Mouse (Mus musculus): ENCODE results near the gene Uxt.

Uxt gene

DNA sequence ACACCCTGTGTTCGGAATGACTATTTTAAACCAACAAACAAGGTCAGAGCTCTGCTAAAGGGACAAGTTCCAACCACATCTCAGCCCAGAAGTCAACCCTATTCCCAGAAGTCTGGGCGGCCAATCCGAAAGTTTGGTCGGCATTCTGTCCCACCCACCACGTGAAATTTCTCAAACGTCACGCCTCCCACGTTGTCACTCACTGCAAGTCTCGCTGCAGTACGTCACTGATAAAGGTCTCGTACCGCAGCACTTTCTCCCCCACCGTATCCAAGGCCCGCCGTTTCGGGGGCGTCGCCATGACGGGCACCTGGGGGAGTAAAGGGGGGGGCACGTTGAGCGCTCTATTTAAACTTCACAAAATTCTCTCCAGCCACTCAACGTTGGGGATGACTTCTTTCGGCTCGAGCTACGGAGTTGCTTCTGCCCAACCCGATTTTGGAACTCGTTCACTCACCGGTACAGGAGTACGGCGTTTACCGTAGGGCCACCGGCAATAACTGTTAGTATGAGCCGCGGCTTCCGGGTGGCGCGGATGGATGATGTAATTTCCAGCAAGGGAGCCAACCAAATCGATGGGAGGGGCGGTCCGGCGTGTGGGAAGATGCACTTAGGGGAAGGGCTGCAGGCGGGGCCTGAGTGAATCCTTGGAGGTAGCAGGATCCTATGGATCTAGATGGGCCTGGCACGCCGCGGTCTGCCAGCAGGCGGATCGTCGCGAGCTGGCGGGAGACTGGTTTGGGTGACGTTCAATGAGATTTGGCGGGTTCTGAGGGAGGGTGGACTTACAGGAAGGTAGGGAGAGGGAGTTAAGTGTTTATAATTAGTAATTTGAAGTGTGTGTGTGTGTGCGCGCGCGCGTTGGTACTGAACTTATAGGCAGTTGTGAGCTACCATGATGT lies at the start of gene Uxt:
Gene Uxt, minus strand, starts transcription at position 541 of the 902 bp plus-strand sequence.
- peak; percentile 71 to 90 for DNase-seq (ENCODE audit: low spot score in 2 of 2)

DNA sequence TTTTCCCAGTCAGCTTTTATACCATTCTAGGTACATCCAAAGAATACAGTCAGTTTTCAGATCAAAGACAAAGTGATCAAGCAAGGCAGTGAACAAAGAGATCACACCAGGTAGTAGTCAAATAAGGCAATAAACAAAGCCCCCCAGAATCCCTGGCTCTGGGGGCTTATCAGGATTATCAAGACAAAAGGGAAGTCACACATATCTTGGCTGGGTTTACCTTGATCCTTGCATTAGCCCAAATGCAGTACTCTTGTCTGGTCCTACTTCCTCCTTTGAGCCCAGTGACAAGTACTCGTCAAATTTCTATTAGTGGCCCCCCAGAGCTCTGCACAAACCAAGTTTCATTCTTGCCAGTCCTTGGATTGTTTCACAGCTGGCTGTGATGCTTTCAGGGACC lies 19.1 kb upstream of the Uxt start:
- no peak for DNase-seq (ENCODE audit: low spot score in 2 of 2)

DNA sequence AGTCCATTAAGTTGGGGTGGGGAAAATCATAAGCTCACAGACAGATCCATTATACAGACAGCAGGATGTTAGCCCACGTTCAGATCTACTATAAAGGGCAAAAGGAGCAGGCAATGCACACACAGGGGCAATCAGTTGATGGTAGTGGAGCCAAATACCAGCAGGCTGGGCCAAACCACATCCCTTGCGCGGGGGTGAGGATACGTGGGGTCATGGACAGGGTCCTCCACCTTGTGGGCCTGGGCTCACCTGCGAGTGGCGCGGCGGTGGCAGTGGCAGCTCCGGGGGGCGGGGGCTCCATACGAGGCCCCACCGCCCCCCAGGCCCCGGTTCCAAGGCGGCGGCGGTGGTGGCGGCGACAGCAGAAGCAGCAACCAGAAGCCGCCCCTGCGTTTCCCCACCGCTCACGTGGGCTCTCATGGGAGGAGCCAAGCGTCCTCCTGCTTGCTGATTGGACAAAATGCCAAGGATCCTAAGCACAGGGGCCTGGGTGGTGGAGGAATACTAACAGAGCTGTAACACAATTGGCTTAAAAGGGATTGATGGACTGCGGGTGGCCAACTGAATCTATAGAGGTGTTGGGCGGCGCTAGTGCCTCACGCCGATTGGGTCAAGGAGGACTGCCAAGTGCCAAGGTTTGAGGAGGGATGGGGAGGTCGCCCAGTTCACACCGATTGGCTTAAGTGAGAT lies 11.5 kb downstream of the Uxt start, which contains the start of gene Elk1:
Gene Elk1, minus strand, starts transcription at position 418 of the 690 bp plus-strand sequence.
- DNase-seq (ENCODE audit: low spot score in 2 of 2), result peak; percentile 57 to 83

DNA sequence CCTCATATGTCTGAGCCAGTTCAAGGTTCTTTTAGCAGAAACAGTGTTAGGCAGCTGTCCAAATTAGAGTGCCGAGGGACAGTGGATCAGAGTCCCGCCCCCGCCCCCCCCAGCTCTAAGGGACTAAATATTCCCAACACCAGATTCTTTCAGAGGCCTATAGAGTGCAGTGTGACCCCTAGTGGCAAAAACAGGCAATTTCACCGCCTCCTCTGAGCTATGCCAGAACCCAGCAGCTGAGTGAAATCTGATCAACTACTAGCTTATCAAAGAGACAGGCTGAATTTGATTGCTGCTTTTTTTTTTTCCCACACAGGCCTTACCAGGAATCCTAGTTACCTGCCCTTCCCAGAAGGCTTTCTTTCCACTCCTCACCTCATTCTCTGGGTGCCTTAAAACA lies 15.8 kb downstream of the Uxt start:
- peak; percentile 14 to 50 for DNase-seq (ENCODE audit: low spot score in 2 of 2)

DNA sequence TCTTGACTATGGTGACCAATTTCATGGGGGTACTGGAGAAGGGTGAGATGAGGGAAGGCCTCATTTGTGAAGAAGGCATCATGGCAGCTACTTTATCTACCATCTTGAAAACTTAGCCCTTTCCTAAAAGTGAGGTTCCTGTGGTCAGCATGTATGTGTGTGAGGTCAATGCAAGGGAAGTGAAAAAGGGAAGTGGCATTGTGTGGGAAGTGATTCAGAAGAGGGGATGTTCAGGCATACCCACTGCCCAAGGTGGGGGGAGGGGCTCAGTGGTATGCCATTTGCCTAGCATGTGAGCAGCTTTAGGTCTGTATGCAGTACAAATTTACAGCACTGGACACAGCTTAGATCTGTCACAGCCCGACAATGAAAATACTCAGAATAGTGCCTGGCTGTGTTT lies 29.9 kb downstream of the Uxt start:
- peak; percentile 9 to 58 for DNase-seq (ENCODE audit: low spot score in 2 of 2)

DNA sequence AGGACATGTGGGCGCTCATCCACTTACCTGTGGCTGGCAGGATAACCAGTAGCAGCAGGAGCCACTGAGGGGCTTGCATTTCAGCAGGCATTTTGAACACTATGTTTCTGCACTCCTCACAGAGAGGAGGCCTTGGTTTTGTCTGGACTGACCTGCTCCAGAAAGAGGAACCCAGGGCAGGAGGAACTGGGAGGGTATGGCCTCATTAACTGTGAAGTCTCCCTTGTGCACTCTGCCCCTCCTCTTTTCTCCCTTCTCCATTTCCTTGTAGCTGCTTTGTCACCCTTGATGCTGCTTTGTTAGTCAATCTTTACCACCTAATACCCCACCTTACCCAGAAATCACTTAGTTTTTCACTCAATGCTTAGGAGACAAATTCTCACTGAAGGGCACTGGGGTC lies 30.5 kb downstream of the Uxt start, which contains the start of gene Cfp:
Gene Cfp, minus strand, starts transcription at position 192 of the 400 bp plus-strand sequence.
- no peak for DNase-seq (ENCODE audit: low spot score in 2 of 2)

DNA sequence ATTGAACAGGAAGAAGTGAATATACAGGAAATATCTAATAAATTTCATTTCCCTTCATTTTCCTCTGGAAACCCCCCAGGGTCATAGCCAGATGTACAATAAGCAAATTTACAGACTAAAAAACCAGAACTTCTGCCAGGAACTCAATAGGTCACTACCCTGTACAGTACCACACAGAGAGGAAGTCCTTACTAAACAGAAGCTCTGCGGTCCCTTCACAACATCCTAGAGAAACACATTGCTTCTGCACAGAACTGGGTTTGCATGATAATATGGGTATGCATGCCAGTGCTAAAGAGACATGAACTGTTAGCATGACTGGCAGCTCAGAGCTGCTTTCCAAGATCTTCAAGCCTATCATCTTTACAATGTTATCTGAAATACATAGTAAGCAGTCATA lies 32.0 kb downstream of the Uxt start:
- DNase-seq (ENCODE audit: low spot score in 2 of 2), result no peak

DNA sequence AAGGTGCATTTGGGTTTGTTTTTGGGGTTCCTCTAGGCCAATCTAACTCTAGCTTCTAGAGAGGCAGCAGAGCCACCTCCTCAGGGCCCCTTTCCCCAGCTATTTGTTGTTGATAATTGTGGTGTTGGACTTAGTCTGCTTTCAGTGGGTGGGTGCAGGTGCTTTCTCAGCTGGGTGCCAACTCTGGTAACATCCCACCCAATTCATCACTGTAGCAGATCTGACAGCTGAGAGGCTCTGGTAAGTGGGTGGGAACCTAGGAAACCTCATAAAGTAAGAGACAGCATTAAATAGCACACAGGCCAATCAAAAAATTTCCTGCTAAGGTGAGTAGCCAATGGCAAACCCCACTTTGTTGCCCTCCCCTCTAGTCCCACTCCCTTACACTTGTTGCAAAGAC lies 36.8 kb downstream of the Uxt start:
- DNase-seq (ENCODE audit: low spot score in 2 of 2), result no peak

DNA sequence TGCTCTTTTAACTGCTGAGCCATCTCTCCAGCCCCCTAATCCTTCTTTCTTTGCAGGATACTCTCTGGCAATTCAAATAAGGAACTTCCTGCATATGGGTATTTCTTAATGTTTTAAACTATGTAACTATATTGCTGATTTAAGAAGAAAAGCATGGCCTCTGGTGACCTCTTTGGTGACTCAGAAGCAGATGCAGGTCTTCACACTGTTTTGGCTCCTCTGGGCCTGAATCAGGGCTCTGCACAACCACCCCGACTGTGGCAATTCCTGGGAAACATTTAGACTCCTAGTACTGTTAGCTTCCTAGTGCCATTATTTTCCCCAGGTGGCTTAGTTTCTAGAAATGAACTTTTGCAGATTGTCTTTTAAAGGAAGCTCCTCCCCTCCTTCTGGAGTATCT lies 38.3 kb downstream of the Uxt start:
- DNase-seq (ENCODE audit: low spot score in 2 of 2), result no peak

DNA sequence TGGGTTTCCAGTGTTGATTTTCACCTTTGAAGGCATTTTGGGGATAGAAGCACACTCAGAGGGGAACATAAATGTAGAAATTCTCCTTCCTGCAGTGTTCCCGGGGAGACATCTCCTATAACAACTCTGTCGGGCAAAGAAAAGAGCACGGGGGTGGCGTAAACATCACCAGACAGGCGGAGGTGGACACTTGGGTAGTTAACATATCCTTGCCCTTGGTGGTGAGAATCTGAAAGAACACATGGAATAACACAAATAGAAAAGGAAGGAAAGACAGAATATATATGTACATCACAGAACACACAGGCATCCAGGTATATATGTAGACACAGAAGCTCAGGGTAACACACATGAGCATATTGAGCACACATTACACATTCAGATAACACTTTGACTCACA lies 40.5 kb downstream of the Uxt start:
- DNase-seq (ENCODE audit: low spot score in 2 of 2), result no peak

DNA sequence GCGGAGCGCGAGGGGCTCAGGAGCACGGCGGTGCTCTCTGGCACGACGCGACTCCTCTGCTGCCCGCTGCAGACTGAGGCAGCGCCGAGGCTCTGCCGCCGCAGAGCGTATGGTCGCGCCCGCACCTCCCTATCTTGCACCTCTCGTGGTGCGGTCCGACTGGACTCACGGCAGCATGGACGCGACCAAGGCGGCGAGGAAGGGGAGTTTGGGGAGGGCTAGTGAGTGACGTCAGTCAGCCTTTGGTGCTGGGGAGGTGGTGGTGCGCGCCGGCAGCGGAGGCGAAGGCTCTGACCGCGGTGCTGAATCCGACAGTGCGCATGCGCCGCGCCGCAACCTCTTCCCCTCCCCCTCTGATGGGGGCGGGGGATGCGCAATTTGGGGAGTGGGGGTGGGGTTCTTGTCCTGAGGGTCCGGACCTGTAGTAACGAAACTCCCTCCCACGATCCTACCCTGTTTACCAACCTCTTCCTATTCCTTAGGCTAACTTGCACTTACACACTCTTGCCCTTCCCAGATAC lies 40.9 kb downstream of the Uxt start, which contains the start of gene Syn1:
Gene Syn1, minus strand, starts transcription at position 161 of the 521 bp plus-strand sequence.
- peak; percentile 9 to 65 for DNase-seq (ENCODE audit: low spot score in 2 of 2)

DNA sequence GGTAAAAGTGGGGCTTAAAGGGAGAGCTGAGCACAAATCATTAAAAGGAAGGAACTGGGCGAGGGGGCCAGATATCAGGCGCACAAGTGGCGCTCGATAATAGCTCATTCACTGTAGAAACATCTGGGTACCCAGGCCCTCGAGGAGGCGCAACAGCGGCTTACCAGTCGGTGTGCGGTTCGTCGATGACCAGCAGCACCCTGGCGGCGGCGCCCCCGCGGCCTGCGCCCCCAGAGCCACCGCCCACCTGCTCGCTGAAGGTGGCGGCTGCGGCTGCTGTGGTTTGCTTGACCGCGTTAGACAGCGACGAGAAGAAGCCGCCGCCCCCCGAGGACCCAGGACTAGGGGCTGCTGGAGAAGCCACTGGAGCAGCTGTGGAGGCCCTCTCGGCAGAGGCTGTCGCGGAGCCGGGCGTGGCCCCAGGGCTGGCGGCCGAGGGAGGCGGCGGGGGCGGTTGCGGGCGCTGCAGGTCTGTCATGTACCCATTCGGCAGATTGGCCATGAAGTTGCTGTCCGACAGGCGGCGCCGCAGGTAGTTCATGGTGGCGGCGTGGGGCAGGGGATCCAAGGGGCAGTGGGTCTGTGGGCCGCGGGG lies 41.5 kb downstream of the Uxt start:
- DNase-seq (ENCODE audit: low spot score in 2 of 2), result peak in 1 of 2 experiments; percentile 14

DNA sequence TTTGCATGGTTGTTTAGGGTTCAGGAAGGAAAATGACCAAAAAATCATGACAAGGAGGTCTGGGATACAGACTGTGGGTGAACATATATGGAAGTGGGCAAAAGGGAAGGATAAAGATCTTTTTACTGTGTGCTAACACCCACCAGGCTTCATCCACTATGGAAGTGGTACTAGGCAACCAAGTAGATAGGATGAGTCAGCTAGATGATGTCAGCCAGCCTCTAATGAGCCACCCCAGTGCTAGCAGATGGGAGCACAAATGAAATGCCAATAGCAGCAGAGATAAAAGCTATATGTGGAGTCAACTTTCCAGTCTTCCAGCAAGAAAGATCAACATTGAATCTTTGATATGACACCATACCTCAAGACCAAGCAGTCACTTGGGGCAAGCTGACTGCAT lies 46.7 kb downstream of the Uxt start:
- DNase-seq (ENCODE audit: low spot score in 2 of 2), result no peak

DNA sequence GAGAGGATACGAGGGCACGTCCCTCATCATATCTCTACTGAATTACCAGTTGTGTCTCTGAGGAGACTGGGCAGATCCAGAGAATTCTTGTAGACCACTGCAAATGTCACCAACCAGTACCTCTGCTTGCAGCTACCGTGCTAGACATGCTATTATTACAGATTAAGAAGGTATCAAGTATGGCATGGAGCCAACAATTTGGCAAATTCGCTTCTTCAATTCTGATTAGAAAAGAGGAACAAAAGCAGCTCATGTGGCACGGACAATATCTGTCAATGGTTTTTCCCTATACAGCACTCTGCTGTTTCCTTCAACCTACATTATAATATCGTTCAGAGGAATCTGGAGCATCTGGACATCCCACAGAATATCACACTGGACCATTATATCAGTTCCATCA lies 48.1 kb downstream of the Uxt start:
- no peak for DNase-seq (ENCODE audit: low spot score in 2 of 2)

DNA sequence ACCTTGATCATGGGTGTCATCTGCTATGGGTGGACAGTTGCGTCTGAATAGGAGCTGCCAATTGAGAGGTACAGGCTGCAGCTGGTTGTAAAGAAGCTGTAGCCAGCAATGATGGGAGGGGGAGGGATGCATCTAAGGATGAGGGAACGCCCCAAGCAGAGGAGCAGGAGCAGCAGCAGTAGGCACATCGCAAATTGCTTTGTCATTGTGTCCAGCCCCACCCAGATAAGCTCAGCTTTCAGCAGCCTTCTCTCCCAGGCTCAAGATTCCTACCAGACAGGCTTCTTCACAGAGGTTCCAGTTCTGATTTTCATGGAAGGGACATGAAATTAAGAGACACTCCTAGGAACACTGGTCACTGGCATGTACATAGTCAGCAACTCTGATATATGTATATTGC lies 51.7 kb downstream of the Uxt start:
- no peak for DNase-seq (ENCODE audit: low spot score in 2 of 2)
